Mouse (Mus musculus) granulocyte monocyte progenitor cell, adult 5-6 weeks (primary cell): ENCODE measurements around the gene Asb2. TPM values are rescaled to one million over a fixed set of nuclear protein-coding genes. Genes with fewer than 3 reads are reported as not detected.

Source experiments
- ATAC-seq: replicated peaks from 2 replicates; pipeline ENCODE4 v1.8.0; 2016; ENCODE audit warnings: mild to moderate bottlenecking, moderate TSS enrichment, inconsistent platforms; ENCODE audit not compliant: poor library complexity, severe bottlenecking
- total RNA-seq, 2 experiments: library from RNA; stranded (forward) in 1 of 2; stranded (reverse) in 1 of 2; fragments of 200-712, 200-1000 nt in 1 of 2; fragments of >200 nt in 1 of 2; fragmentation: Nextera tagmentation in 1 of 2; gene quantifications; 2 replicates each; pipeline ENCODE4 v1.2.3; 2014 to 2017

Asb2 gene
- total RNA-seq, 2 experiments from 2014 or later: 0.41 TPM; not detected in 1

DNA sequence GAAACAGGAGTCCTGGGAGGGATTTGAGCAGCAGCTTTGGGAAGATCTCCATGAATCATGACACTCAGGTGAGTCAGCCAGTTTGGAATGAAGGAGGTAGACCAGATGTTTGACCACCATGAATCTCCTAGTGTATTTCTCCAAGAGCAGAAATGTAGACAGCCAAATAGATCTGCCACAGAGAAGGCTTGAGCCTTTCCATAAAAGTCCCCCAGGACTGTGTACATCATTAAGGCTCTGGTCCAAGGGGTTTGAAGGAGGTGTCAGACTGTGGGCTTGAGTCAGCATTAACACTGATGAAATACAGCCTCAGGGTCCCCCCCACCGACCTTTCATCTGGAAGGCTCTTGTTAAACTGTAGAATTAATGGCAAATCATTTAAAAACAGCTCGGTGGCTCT lies 74.3 kb downstream of the Asb2 start:
- no peak for ATAC-seq

DNA sequence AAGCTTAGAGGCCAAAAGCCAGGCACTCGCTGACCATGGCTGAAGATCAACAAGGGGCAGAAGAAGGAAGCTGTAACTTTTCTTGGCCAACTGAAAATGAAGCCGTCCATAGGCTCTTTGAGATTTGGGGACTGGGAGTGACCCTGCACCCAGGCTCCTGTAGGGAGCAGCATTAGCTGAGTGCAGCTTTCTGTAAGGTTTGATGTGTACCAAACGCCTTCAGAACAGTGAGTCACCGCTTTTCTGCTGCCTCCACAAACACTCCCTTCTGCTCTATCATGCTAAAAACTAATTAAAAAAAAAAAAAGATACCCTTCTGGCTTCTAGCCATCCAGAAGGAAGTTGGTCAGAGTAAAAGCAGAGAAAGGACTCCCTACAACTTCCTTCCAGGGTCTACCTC lies 79.4 kb downstream of the Asb2 start:
- no peak for ATAC-seq

DNA sequence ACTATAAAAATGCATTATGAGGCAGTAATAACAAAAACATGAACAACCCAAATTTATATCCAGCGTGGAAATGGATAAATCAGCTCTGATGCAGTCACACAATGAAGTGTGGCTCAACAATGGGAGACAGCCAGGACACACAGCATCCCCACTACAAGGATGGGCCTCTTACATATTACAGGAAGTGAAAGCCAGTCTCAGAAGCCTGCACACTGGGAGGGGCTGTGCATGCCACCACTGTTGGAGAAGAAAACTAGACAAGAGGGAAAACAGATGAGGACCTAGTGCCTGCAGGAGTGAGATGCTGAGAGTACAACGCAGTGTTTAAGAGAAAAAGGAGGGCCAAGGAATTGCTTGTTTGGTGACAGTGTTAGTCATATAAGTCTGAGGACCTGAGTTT lies 82.1 kb downstream of the Asb2 start:
- peak; percentile 50 for ATAC-seq

DNA sequence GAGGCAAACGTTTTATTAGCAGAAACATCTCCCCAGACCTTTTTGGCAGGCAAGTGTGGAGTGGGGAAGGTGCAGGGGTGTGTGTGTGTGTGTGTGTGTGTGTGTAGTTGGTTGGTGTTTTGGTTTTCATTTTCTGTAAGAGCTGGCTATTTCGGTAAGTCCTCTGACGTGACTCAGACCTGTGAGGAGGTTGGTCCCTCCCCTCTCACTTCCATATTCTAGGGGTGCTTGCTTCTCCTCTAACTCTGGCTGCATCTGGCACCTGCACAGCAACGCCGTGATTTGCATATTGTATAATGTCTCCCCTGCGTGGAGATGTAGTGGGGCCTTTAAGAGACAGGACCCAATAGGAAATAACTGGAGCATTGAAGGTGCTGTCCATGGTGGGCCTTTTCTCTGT lies 82.8 kb downstream of the Asb2 start:
- no peak for ATAC-seq

DNA sequence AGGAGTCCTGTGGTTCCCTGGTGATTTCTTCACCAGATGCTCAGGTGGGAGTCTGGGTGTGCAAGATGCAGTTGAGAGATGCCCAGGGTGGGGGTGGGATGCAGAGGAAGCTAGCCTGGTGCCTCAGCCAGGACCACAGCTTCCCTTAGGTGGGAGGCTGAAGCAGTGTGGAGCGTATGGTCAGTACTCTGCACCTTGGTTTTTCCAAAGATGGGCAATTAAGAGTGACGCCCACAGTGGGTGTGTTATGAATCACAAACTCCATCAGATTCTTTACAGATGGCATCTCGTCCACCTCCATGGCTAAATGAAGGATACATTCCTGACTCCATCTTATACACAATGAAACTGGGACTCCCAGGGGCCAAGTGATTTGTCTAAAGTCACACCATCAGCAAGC lies 83.6 kb downstream of the Asb2 start:
- ATAC-seq: no peak

Other genes starting within 250 kb of the Asb2 start
- gene Prima1, start 113.9 kb downstream of the Asb2 start, total RNA-seq (2014; fragmentation: Nextera tagmentation): not detected in 2 replicates
- gene Prima1, start 113.9 kb downstream of the Asb2 start, total RNA-seq (2017): not detected in 2 replicates
- not detected in 2 replicates for gene Fam181a, start 45.0 kb downstream of the Asb2 start, total RNA-seq (2014; fragmentation: Nextera tagmentation)
- not detected in 2 replicates for gene Fam181a, start 45.0 kb downstream of the Asb2 start, total RNA-seq (2017)
- gene Otub2, start 32.7 kb upstream of the Asb2 start, total RNA-seq (2014; fragmentation: Nextera tagmentation): 0.56 and 0.66 TPM in 2 replicates
- gene Otub2, start 32.7 kb upstream of the Asb2 start, total RNA-seq (2017): 0.67 and 0.78 TPM in 2 replicates
- gene 9330161L09Rik, start 51.8 kb upstream of the Asb2 start, total RNA-seq (2014; fragmentation: Nextera tagmentation): 1.3 and 5.6 TPM in 2 replicates
- gene 9330161L09Rik, start 51.8 kb upstream of the Asb2 start, total RNA-seq (2017): 0.31 and 0.52 TPM in 2 replicates
- 54.0 and 66.7 TPM in 2 replicates for gene Ddx24, start 69.8 kb upstream of the Asb2 start, total RNA-seq (2014; fragmentation: Nextera tagmentation)
- gene Ddx24, start 69.8 kb upstream of the Asb2 start, total RNA-seq (2017): 91.4 and 103 TPM in 2 replicates
- 57.2 and 75.3 TPM in 2 replicates for gene Ifi27, start 78.2 kb upstream of the Asb2 start, total RNA-seq (2014; fragmentation: Nextera tagmentation)
- gene Ifi27, start 78.2 kb upstream of the Asb2 start, total RNA-seq (2017): 24.0 and 53.0 TPM in 2 replicates
- gene Ifi27l2a, start 87.7 kb upstream of the Asb2 start, total RNA-seq (2014; fragmentation: Nextera tagmentation): 1.3 and 8.9 TPM in 2 replicates
- 3.5 and 4.0 TPM in 2 replicates for gene Ifi27l2a, start 87.7 kb upstream of the Asb2 start, total RNA-seq (2017)
- not detected in 2 replicates for gene Ifi27l2b, start 101.2 kb upstream of the Asb2 start, total RNA-seq (2014; fragmentation: Nextera tagmentation)
- gene Ifi27l2b, start 101.2 kb upstream of the Asb2 start, total RNA-seq (2017): not detected in 2 replicates
- gene Ppp4r4, start 176.3 kb upstream of the Asb2 start, total RNA-seq (2014; fragmentation: Nextera tagmentation): 0.43 TPM in 1 of 2 replicates, not detected in the other
- 0.30 TPM in 1 of 2 replicates, not detected in the other for gene Ppp4r4, start 176.3 kb upstream of the Asb2 start, total RNA-seq (2017)